Mouse (Mus musculus) forebrain, embryonic 14.5 days (tissue): ENCODE results near the gene Stip1. TPM values are rescaled to one million over a fixed set of nuclear protein-coding genes. Genes with fewer than 3 reads are reported as not detected.

ENCODE experiments used
- ATAC-seq: fragments of 200-750 bp; cut with Nextera tagmentation; 2 replicates; pipeline ENCODE4 v1.8.0; 2017; ENCODE audit warnings: mild to moderate bottlenecking, moderate library complexity
- DNase-seq: peaks from one replicate; pipeline ENCODE4 v3.0.0-alpha.2; 2015; ENCODE audit warnings: low spot score
- H3K27ac ChIP-seq: fragments of 300-500 bp; sonication (generic); 2 replicates; pipeline ENCODE4 v1.5.1; 2014; ENCODE audit warnings: low read depth, mild to moderate bottlenecking, control low read depth, low read length, moderate library complexity
- H3K27me3 ChIP-seq: fragments of 300-500 bp; sonication (generic); replicated peaks from 2 replicates; pipeline ENCODE4 v1.6.1; 2014; ENCODE audit warnings: low read length, control low read depth, mixed read lengths; ENCODE audit not compliant: control insufficient read depth, insufficient read depth
- H3K36me3 ChIP-seq: fragments of 300-500 bp; sonication (generic); 2 replicates; pipeline ENCODE4 v1.6.1; 2014; ENCODE audit warnings: low read length, control low read depth; ENCODE audit not compliant: control insufficient read depth, insufficient read depth
- H3K4me1 ChIP-seq: fragments of 300-500 bp; sonication (generic); 2 replicates; pipeline ENCODE4 v1.6.1; 2014; ENCODE audit warnings: antibody characterized with exemption, low read length, control low read depth; ENCODE audit not compliant: control insufficient read depth, insufficient read depth
- H3K4me2 ChIP-seq: fragments of 300-500 bp; sonication (generic); 2 replicates; pipeline ENCODE4 v1.6.1; 2014; ENCODE audit warnings: mild to moderate bottlenecking, control low read depth, low read length
- H3K4me3 ChIP-seq: fragments of 300-500 bp; sonication (generic); 2 replicates; pipeline ENCODE4 v1.5.1; 2014; ENCODE audit warnings: low read depth, low read length, control low read depth
- H3K9ac ChIP-seq: fragments of 300-500 bp; sonication (generic); 2 replicates; pipeline ENCODE4 v1.6.1; 2014; ENCODE audit warnings: mild to moderate bottlenecking, low read length, control low read depth, moderate library complexity
- H3K9me3 ChIP-seq: fragments of 300-500 bp; sonication (generic); replicated peaks from 2 replicates; pipeline ENCODE4 v1.6.1; 2016; ENCODE audit warnings: low read length, control low read depth, mixed read lengths; ENCODE audit not compliant: control insufficient read depth
- WGBS: fragments of 180-500 bp; shearing (Covaris S2); extraction: QIAGEN DNeasy Blood & Tissue Kit; methylation state at CpG from one replicate; pipeline ENCODE4 v1.1.7; 2014; 5-methylcytosine and 5-hydroxymethylcytosine counted together
- polyA plus RNA-seq: library from polyadenylated mRNA; unstranded; fragments of >200 nt; fragmentation: Nextera tagmentation; extraction: Ambion mirVana; gene quantifications from 2 replicates; pipeline ENCODE4 v1.2.1, GENCODE M21; 2014

Gene Stip1
- polyA plus RNA-seq, 1 experiment from 2014 or later: 287 TPM

- no peak for DNase-seq
- no peaks in the 10 kb centered on the region for H3K9me3 ChIP-seq
- H3K27me3 ChIP-seq: no peaks in the 10 kb centered on the region
- peaks cover 26% of the 10 kb centered on the region for H3K4me1 ChIP-seq
- H3K27ac ChIP-seq: peak overlapping the region; percentile 91; the same call in 1 of the 2 replicates
- ATAC-seq: no peak
- peak overlapping the region; percentile 79 for H3K9ac ChIP-seq
- H3K4me2 ChIP-seq: peak overlapping the region; percentile 78
- WGBS: 81% methylated on average over 13 of the region's 13 CpGs
- no peak overlapping the region; the same call in 1 of the 2 replicates for H3K4me3 ChIP-seq
- peaks cover 31% of the 10 kb centered on the region for H3K36me3 ChIP-seq
These were observed 61.8 kb downstream of the Stip1 start for GRCm38 (mm10) chr19:6977759-6978638.

GRCm38 (mm10) chr19:6975537-6976521 is 63.9 kb downstream of the Stip1 start, which contains the start of gene Plcb3:
Gene Plcb3, minus strand, starts transcription at chr19:6976470.
- Histone ChIP-seq H3K9ac (peak within 1 kb of the TSS; percentile 78), H3K4me1 (peaks cover 23% of the 10 kb centered on the region), H3K36me3 (peaks cover 25% of the 10 kb centered on the region), H3K4me2 (peak within 1 kb of the TSS; percentile 84), H3K9me3 (no peaks in the 10 kb centered on the region), H3K27ac (peak within 1 kb of the TSS; percentile 97), H3K27me3 (no peaks in the 10 kb centered on the region), H3K4me3 (peak within 1 kb of the TSS; percentile 55)
- ATAC-seq (peak; percentile 4; the same call in 1 of the 2 replicates), DNase-seq (peak; percentile 92)
- under 1% methylated on average over 16 of the region's 16 CpGs for WGBS

- WGBS: under 1% methylated on average over 66 of the region's 84 CpGs
- Histone ChIP-seq H3K4me2 (peak within 1 kb of the TSS; percentile 84), H3K4me1 (peaks cover 32% of the 10 kb centered on the region), H3K27ac (peak within 1 kb of the TSS; percentile 97), H3K27me3 (no peaks in the 10 kb centered on the region), H3K4me3 (peak within 1 kb of the TSS; percentile 55), H3K36me3 (peaks cover 25% of the 10 kb centered on the region), H3K9me3 (no peaks in the 10 kb centered on the region), H3K9ac (peak within 1 kb of the TSS; percentile 78)
- DNase-seq (peak; percentile 93), ATAC-seq (peak; percentile 71)
These were observed 65.3 kb downstream of the Stip1 start, which contains the start of gene Ppp1r14b for GRCm38 (mm10) chr19:6974211-6975205. Gene Ppp1r14b, plus strand, starts transcription at chr19:6974968.

GRCm38 (mm10) chr19:6973581-6974190 is 66.1 kb downstream of the Stip1 start:
- Histone ChIP-seq H3K4me1 (peaks cover 24% of the 10 kb centered on the region), H3K27me3 (no peaks in the 10 kb centered on the region), H3K4me3 (peak overlapping the region; percentile 55), H3K27ac (no peak overlapping the region), H3K9me3 (no peaks in the 10 kb centered on the region), H3K4me2 (peak overlapping the region; percentile 84), H3K9ac (peak overlapping the region; percentile 78), H3K36me3 (peaks cover 20% of the 10 kb centered on the region)
- DNase-seq (no peak), ATAC-seq (no peak)
- WGBS: 42% methylated on average over 12 of the region's 12 CpGs

- Histone ChIP-seq H3K9ac (no peak overlapping the region), H3K27me3 (no peaks in the 10 kb centered on the region), H3K36me3 (peaks cover 7% of the 10 kb centered on the region), H3K4me1 (peaks cover 19% of the 10 kb centered on the region), H3K27ac (no peak overlapping the region), H3K4me2 (no peak overlapping the region), H3K9me3 (no peaks in the 10 kb centered on the region), H3K4me3 (no peak overlapping the region)
- DNase-seq (no peak), ATAC-seq (no peak)
- 83% methylated on average over 13 of the region's 13 CpGs for WGBS
These were observed 67.4 kb downstream of the Stip1 start for GRCm38 (mm10) chr19:6972247-6972917.

- Histone ChIP-seq H3K27ac (no peak overlapping the region), H3K4me3 (no peak overlapping the region), H3K4me2 (no peak overlapping the region), H3K27me3 (no peaks in the 10 kb centered on the region), H3K9ac (peak overlapping the region; percentile 13; the same call in 1 of the 2 replicates), H3K4me1 (peaks cover 17% of the 10 kb centered on the region), H3K9me3 (no peaks in the 10 kb centered on the region), H3K36me3 (0 out of 2 replicates have a peak, but pooled peaks cover 2% of the 10 kb centered on the region)
- 52% methylated on average over 6 of the region's 6 CpGs for WGBS
- no peak for ATAC-seq
- no peak for DNase-seq
These were observed 68.1 kb downstream of the Stip1 start for GRCm38 (mm10) chr19:6971644-6972043.
